Mouse (Mus musculus): ENCODE data around the gene Sdcbp2. TPM values are rescaled to one million over a fixed set of nuclear protein-coding genes. Genes with fewer than 3 reads are reported as not detected.

Sdcbp2 gene
- polyA plus RNA-seq, 1 experiment, result 0.41 TPM

- Histone ChIP-seq H3K4me3 (no peak overlapping the region), H3ac (ENCODE audit: control insufficient read depth, insufficient read length) (no peak overlapping the region), H3K4me2 (ENCODE audit: low read depth) (no peak overlapping the region), H3K27me3 (ENCODE audit: control insufficient read depth, insufficient read depth, insufficient read length) (peaks cover 22% of the 10 kb centered on the region), H3K36me3 (ENCODE audit: control insufficient read depth, insufficient read depth) (no peaks in the 10 kb centered on the region), H3K79me2 (ENCODE audit: control insufficient read depth, insufficient read depth) (no peaks in the 10 kb centered on the region)
- no peak for TF ChIP-seq SRF (IDR thresholded peaks at IDR 0.05; ENCODE audit: control insufficient read depth, insufficient read length, low read depth)
- no peak for TF ChIP-seq MYOD1 (IDR thresholded peaks at IDR 0.05; ENCODE audit: control insufficient read depth in 1 of 3, insufficient read length in 2 of 3, low read depth in 2 of 3)
- no peak for TF ChIP-seq CEBPB (IDR thresholded peaks at IDR 0.05; ENCODE audit: insufficient read depth, poor library complexity, severe bottlenecking)
- no peak for TF ChIP-seq POLR2A (IDR thresholded peaks at IDR 0.05; ENCODE audit: insufficient read length, low read depth)
- no peak for TF ChIP-seq MYOG (IDR thresholded peaks at IDR 0.05; ENCODE audit: control insufficient read depth in 1 of 3, insufficient read depth in 1 of 3, insufficient read length in 2 of 3, low read depth in 2 of 3)
- TF ChIP-seq TCF3 (IDR thresholded peaks at IDR 0.05; ENCODE audit: insufficient read length, low read depth), result no peak
- no peak for TF ChIP-seq REST (IDR thresholded peaks at IDR 0.05; ENCODE audit: insufficient read depth, insufficient read length)
- no peak for TF ChIP-seq POLR2AphosphoS2 (IDR thresholded peaks at IDR 0.05; ENCODE audit: insufficient read length, low read depth)
- no peak for TF ChIP-seq USF1 (IDR thresholded peaks at IDR 0.05; ENCODE audit: low read depth)
- no peak for TF ChIP-seq MAX (IDR thresholded peaks at IDR 0.05; ENCODE audit: low read depth)
- TF ChIP-seq E2F4 (IDR thresholded peaks at IDR 0.05; ENCODE audit: insufficient read depth), result no peak
- no peak for TF ChIP-seq TCF12 (IDR thresholded peaks at IDR 0.05; ENCODE audit: insufficient read depth, poor library complexity, severe bottlenecking)
Observed at GRCm38 (mm10) chr2:151636015-151636402, 63.6 kb downstream of the Sdcbp2 start.

Other genes with a start within 250 kb of the Sdcbp2 start
- gene 4921509C19Rik, start 96.5 kb upstream of the Sdcbp2 start, polyA plus RNA-seq (2012; fragmentation: generic; extraction: Trizol), result not detected
- 127 TPM for gene Nsfl1c, start 78.4 kb upstream of the Sdcbp2 start, polyA plus RNA-seq (2012; fragmentation: generic; extraction: Trizol)
- gene Fkbp1a, start 30.1 kb upstream of the Sdcbp2 start, polyA plus RNA-seq (2012; fragmentation: generic; extraction: Trizol), result 389 TPM
- gene Snph, start 60.0 kb downstream of the Sdcbp2 start, polyA plus RNA-seq (2012; fragmentation: generic; extraction: Trizol), result not detected
- gene Rad21l, start 95.9 kb downstream of the Sdcbp2 start, polyA plus RNA-seq (2012; fragmentation: generic; extraction: Trizol), result not detected
- not detected for gene Tmem74b, start 129.4 kb downstream of the Sdcbp2 start, polyA plus RNA-seq (2012; fragmentation: generic; extraction: Trizol)
- gene Psmf1, start 171.6 kb downstream of the Sdcbp2 start, polyA plus RNA-seq (2012; fragmentation: generic; extraction: Trizol), result 22.8 TPM

All from myocyte (in vitro differentiated cells).